Mouse (Mus musculus): Measurements from ENCODE around the gene Pqlc2.

Gene Pqlc2

DNA sequence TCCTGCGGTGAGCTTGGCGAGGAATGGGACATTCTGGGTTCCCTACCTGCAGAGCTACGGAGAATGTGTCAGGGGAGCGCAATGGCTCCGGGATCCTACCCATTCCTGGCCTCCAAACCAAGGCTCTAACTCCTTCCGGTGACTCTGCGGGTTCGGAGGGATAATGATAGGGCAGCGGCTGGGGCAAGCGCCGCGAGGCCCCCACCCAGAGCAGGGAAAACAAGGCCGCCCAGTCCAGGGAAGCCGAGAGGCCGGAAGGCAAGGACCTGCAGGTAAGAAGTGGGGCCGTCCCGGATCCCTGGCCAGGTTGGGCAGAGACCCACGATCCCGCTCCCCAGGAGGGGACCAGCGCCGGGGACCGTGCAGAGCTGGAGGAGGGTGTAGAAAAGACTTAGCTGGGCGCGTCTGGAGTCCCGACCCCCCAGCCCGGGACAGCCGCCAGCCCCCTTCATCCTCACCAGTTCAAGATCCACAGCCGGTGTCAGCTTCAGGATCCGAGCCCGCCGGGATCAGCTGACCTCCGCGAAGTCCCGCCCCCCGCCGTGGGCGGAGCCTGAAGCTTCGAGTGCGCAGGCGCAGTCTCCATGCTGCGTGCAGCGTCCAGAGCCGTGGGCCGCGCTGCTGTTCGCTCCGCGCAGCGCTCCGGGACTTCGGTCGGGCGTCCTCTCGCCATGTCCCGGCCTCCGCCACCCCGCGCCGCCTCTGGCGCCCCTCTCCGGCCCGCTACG lies at the start of gene Pqlc2, which contains the start of gene Akr7a5:
Pqlc2 (minus strand) TSS at position 538 of the 728 bp plus-strand sequence.
Akr7a5 (plus strand) TSS at position 574 of the 728 bp plus-strand sequence.
- peak; percentile 62; the same call in 1 of the 2 replicates for ATAC-seq (ENCODE audit: insufficient number of reproducible peaks, low FRiP score, low TSS enrichment)

GRCm38 (mm10) chr4:139357211-139357610 lies 46.7 kb upstream of the Pqlc2 start:
- ATAC-seq (ENCODE audit: insufficient number of reproducible peaks, low FRiP score, low TSS enrichment) = no peak

GRCm38 (mm10) chr4:139352832-139353231 lies 42.3 kb upstream of the Pqlc2 start:
- no peak for ATAC-seq (ENCODE audit: insufficient number of reproducible peaks, low FRiP score, low TSS enrichment)

DNA sequence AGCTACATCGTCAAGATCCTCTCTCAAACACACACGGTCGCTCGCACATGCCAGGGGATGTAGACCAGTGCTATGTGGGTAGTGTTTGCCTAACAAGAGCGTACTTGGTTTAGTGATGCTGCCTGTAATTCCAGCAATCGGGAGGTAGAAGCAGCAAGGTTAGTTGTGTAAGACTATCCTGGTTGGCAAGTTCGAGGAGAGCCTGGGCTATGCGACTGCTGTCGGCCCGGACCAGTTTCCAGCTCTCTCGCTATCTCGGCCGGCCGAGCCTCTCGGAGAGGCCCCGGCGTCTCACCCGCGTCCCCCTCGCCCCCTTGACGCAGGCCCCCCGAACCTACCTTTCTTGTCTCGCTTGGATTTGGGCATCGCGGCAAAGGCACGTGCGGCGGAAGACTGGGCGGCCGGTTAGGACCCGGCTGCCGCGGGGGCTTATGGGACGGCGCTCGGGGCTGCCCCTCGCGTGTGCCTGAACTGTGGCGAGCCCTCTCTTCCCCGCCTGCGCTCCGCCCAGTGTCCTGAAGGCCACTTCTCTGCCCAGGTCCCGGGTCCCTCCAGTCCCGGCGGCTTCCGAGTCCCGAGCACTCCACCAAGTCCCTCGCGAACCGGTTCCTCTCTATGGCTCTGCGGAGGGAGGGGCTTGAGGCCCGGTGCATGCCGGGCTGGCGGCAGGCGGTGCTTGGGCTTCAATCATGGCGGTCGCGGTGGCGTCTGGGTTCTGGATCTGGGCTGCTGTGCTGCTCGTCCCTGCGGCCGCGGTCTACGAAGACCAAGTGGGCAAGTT lies 41.6 kb upstream of the Pqlc2 start, which contains the start of the genes Mrto4, Emc1 and Ubr4:
Mrto4 (minus strand) TSS at position 646 of the 781 bp plus-strand sequence.
Emc1 (plus strand) TSS at position 657 of the 781 bp plus-strand sequence.
Ubr4 (plus strand) TSS at position 679 of the 781 bp plus-strand sequence.
- peak; percentile 89 for ATAC-seq (ENCODE audit: insufficient number of reproducible peaks, low FRiP score, low TSS enrichment)

DNA sequence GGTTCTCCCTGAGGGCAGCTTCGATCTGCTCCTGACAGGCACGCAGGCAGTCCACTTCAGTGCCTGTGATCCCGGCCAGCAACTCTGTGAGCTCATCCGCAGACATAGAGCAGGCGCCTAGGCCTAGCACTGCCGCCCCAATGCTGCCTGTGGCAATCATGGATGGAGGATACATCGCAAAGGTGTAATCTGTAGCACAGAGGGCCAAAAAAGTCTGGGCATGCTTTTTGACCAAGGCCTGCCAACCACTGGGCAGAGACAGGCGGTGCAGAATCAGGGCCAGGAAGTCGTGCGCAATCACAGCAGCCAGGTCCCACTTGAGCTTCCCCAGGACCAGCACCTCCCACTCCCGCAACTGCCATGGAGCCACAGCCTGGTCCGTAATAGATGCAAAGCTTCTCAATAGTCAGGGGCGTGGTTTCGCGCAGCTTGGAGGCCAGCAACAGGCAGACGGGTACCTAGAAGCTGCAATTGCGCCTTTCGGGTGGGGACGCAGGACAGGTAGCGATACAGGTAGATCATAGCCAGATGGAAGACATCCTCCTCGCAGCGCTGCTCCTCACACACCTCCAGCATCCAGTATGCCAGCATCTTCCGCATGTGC lies 35.0 kb upstream of the Pqlc2 start:
- ATAC-seq (ENCODE audit: insufficient number of reproducible peaks, low FRiP score, low TSS enrichment) = no peak

DNA sequence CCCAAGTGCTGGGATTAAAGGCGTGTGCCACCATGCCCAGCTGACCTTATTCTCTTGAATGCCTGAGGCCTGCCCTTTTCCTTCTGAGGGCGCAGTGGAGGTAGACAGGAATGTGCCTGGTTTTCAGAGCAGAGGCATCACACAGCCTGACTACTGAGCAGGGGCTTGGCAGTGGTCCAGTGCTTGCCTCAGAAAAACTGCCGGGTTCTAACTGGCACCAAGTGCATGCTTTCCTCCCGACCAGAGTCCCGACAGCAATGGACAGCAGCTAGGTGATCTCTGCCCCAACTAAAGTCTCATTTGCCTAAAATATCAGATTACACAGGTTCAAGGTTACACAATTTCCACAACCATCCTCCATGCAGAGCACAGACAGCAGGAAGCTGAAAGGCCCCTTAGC lies 33.2 kb upstream of the Pqlc2 start:
- no peak for ATAC-seq (ENCODE audit: insufficient number of reproducible peaks, low FRiP score, low TSS enrichment)

DNA sequence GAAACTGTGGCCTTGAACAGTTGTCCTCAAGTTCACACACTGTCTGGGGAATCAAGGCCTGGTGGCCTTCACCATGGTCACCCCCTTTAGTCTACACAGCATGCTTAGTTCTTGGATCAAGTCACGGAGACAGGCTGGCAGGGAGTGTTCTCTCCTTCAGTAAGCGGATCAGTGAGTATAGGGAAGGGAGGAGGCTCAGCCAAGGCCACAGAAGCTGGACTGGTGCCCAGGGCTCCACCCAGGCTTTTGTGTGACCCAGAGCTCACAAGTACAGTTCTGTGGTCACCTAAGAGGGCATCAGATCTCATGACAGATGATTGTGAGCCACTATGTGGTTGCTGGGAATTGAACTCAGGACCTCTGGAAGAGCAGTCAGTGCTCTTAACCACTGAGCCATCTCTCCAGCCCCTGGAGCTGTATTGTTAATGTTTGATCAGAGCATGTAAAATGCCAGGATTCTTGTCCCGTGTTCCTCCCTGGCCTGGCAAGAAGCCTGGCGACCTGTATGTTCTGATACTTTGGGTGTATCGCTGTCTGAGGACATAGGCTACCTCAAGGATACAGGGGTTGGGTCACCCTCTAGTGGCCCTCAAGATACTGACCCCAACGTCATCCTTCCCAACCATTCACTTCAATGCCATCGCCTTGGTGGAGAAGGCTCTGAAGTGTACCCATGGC lies 31.2 kb upstream of the Pqlc2 start:
- no peak for ATAC-seq (ENCODE audit: insufficient number of reproducible peaks, low FRiP score, low TSS enrichment)

DNA sequence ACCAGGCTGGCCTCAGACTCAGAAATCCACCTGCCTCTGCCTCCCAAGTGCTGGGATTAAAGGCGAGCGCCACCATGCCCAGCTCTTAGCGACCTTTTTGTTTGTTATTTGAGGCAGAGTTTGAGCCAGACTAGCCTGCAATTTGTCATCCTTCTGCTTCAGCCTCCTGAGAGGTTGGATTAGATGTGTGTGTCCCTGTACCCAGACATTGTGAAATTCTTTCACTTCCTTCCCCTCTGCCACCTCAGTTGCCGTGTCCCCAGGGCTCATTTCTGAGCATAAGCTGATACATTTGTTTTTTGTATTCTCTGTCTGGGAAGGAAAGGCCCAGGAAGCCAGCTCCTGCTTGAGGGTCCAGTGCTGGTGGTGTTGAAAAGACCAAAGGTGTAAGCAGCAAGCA lies 30.3 kb upstream of the Pqlc2 start:
- ATAC-seq (ENCODE audit: insufficient number of reproducible peaks, low FRiP score, low TSS enrichment) = no peak

DNA sequence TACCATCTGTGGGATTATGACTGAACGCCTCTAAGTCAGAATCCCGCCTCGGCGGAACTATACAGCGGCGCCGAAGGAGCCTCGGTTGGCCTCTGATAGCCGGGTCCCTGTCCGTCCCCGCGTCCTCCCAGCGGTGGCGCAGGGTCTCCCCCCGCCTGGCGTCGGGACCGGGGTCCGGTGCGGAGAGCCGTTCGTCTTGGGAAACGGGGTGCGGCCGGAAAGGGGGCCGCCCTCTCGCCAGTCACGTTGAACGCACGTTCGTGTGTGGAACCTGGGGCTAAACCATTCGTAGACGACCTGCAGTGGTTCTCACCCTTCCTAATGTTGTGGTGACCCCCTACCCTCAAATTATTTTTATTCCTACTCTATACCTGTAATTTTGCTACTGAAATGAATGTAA lies 27.6 kb upstream of the Pqlc2 start:
- ATAC-seq (ENCODE audit: insufficient number of reproducible peaks, low FRiP score, low TSS enrichment) = no peak

GRCm38 (mm10) chr4:139336822-139337483 lies 26.4 kb upstream of the Pqlc2 start:
- ATAC-seq (ENCODE audit: insufficient number of reproducible peaks, low FRiP score, low TSS enrichment) = peak; percentile 56; the same call in 1 of the 2 replicates

DNA sequence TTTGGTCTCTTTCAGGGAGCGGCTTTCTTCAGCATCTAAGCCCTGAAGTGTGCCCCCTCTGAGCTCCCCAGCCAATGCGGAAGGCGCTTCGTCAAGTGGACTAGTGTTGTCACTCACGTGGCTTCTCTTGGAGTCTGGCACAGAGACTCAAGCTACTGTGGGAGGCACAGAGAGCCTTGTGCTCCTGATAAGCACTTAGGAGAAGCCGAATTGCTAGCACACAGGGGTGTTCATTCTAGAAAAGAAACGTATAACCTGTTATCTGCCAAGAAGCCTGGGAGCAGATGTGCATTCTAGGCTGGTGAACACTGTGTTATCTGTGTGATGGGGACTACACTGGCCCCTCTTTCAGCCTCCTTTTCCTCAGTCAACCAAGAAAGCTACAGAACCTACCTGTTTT lies 25.0 kb upstream of the Pqlc2 start:
- ATAC-seq (ENCODE audit: insufficient number of reproducible peaks, low FRiP score, low TSS enrichment) = no peak

DNA sequence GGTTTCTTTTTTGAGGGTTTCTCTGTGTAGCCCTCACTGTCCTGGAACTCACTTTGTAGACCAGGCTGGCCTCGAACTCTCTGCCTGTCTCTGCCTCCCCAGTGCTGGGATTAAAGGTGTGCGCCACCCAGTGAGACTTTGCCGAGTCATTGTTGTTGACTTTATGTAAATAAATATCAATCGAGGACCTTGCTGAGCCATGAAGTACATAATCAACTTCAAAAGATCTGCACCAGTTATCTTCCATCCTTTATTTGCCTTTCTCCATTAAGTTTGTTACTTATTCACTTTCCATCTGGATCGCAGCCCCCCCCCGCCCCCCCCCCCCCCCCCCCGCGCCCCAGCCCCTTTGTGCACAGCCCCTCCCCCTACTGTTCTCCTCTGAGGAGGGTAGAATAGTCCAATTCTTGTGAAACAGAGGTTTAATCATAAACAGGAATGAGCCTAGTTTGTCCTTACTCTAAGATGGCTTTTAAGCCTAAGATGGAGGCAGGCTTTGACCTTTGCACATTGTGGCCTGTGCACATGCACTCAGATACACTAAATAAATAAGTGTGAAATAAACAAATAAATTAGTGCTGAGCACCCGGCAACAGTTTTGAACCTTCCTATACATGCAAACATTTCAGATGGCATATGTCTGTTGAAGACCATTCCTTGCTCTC lies 24.3 kb upstream of the Pqlc2 start:
- ATAC-seq (ENCODE audit: insufficient number of reproducible peaks, low FRiP score, low TSS enrichment) = no peak

GRCm38 (mm10) chr4:139330605-139331004 lies 20.1 kb upstream of the Pqlc2 start:
- ATAC-seq (ENCODE audit: insufficient number of reproducible peaks, low FRiP score, low TSS enrichment) = no peak

DNA sequence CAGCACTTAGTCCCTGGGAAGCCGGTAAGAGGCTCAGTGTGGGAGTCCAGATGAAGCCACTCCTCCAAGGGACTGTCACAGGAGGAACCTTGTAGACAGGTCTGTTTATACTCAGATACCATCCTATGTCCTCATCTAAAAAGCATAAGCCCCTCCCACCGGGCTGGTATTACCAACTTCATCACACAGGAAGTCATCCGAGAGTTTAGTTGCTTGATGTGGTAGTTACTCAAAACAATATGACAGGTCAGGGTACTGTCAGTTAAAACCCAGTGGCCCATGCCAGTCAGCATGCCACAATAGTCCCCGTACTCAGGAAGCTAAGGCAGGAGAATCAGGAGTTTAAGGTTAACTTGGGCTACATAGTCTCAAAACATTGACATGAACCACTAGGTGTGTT lies 9.2 kb upstream of the Pqlc2 start:
- ATAC-seq (ENCODE audit: insufficient number of reproducible peaks, low FRiP score, low TSS enrichment) = no peak

DNA sequence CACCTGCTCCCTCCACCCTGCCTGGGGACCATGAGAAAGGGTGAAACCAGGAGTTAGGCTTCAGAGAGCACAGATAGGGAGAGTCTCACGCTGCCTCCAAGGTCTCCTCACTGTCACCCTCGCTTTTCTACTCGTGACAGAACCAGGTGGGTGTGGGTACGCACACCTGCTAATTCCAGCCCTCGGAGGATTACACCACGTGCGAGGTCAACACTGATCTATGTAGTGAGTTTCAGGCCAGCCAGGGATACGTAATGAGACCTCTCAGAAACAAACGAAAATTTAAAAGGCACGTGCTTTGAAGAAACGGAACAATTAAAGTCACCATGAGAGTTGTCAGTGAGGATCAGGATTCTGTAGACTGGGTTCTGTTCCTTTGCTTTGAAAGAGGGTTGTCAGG lies 7.9 kb upstream of the Pqlc2 start:
- no peak for ATAC-seq (ENCODE audit: insufficient number of reproducible peaks, low FRiP score, low TSS enrichment)

GRCm38 (mm10) chr4:139312632-139313031 lies 2.1 kb upstream of the Pqlc2 start:
- no peak for ATAC-seq (ENCODE audit: insufficient number of reproducible peaks, low FRiP score, low TSS enrichment)

- no peak for ATAC-seq (ENCODE audit: insufficient number of reproducible peaks, low FRiP score, low TSS enrichment)
Measured at GRCm38 (mm10) chr4:139311707-139312106, 1.2 kb upstream of the Pqlc2 start.

- ATAC-seq (ENCODE audit: insufficient number of reproducible peaks, low FRiP score, low TSS enrichment) = peak; percentile 49; the same call in 1 of the 2 replicates
Measured at GRCm38 (mm10) chr4:139310899-139311701, 592 bp upstream of the Pqlc2 start.

Measured in cerebellum, adult (tissue).